Mouse (Mus musculus) limb, embryonic 14.5 days (tissue): ENCODE measurements around the gene Prkrip1. TPM values are rescaled to one million over a fixed set of nuclear protein-coding genes. Genes with fewer than 3 reads are reported as not detected.
A peak's percentile ranks its signal among the peaks of the same experiment; 100 is the strongest.

Experiments used
- ATAC-seq: fragments of 200-750 bp; cut with Nextera tagmentation; 2 replicates; pipeline ENCODE4 v1.8.0; 2017; ENCODE audit warnings: low read depth, moderate number of reproducible peaks, moderate TSS enrichment; ENCODE audit not compliant: low FRiP score
- DNase-seq: peaks from one replicate; pipeline ENCODE4 v3.0.0-alpha.2; 2015; ENCODE audit warnings: low spot score
- H3K27ac ChIP-seq: fragments of 300-500 bp; sonication (generic); replicated peaks from 2 replicates; pipeline ENCODE4 v1.5.1; 2014; ENCODE audit warnings: low read depth, mild to moderate bottlenecking, low read length, moderate library complexity, mixed read lengths
- H3K27me3 ChIP-seq: fragments of 300-500 bp; sonication (generic); 2 replicates; pipeline ENCODE4 v1.6.1; 2014; ENCODE audit warnings: low read length, mixed read lengths; ENCODE audit not compliant: control insufficient read depth, insufficient read depth
- H3K36me3 ChIP-seq: fragments of 300-500 bp; sonication (generic); 2 replicates; pipeline ENCODE4 v1.6.1; 2014; ENCODE audit warnings: mild to moderate bottlenecking, low read length, moderate library complexity, mixed read lengths; ENCODE audit not compliant: control insufficient read depth, insufficient read depth
- H3K4me1 ChIP-seq: fragments of 300-500 bp; sonication (generic); 2 replicates; pipeline ENCODE4 v1.6.1; 2014; ENCODE audit warnings: antibody characterized with exemption, low read length, mixed read lengths; ENCODE audit not compliant: control insufficient read depth, insufficient read depth
- H3K4me2 ChIP-seq: fragments of 300-500 bp; sonication (generic); replicated peaks from 2 replicates; pipeline ENCODE4 v1.6.1; 2014; ENCODE audit warnings: low read depth, mild to moderate bottlenecking, low read length, moderate library complexity; ENCODE audit not compliant: severe bottlenecking
- H3K4me3 ChIP-seq: fragments of 300-500 bp; sonication (generic); replicated peaks from 2 replicates; pipeline ENCODE4 v1.5.1; 2014; ENCODE audit warnings: low read length
- H3K9ac ChIP-seq: fragments of 300-500 bp; sonication (generic); 2 replicates; pipeline ENCODE4 v1.6.1; 2014; ENCODE audit warnings: mild to moderate bottlenecking, low read depth, low read length, moderate library complexity; ENCODE audit not compliant: severe bottlenecking
- H3K9me3 ChIP-seq: fragments of 300-500 bp; sonication (generic); 2 replicates; pipeline ENCODE4 v1.6.1; 2016; ENCODE audit warnings: low read length; ENCODE audit not compliant: control insufficient read depth
- POLR2A ChIP-seq: fragments of 200-500 bp; IDR thresholded peaks from 2 replicates; pipeline ENCODE4 v1.8.0; 2012; ENCODE audit warnings: inconsistent platforms, mild to moderate bottlenecking, moderate library complexity, borderline replicate concordance; ENCODE audit not compliant: insufficient read depth, insufficient read length; ENCODE audit errors: extremely low read depth
- WGBS: fragments of 180-500 bp; shearing (Covaris S2); extraction: QIAGEN DNeasy Blood & Tissue Kit; methylation state at CpG from one replicate; pipeline ENCODE4 v1.1.7; 2014; 5-methylcytosine and 5-hydroxymethylcytosine counted together
- polyA plus RNA-seq, 2 experiments: library from polyadenylated mRNA; depleted of rRNA in 1 of 2; stranded (reverse) in 1 of 2; unstranded in 1 of 2; fragments of >200 nt; fragmentation: Nextera tagmentation in 1 of 2; extraction: Ambion mirVana in 1 of 2; gene quantifications; 2 replicates each; pipeline versions ENCODE4 v1.2.1 to v1.2.3; 2012 to 2014

Gene Prkrip1
- polyA plus RNA-seq, 2 experiments = 32.4 to 52.3 TPM

GRCm38 (mm10) chr5:136236611-136237010 is 37.8 kb upstream of the Prkrip1 start:
- TF ChIP-seq POLR2A = no peak
- 77% methylated on average over 5 of the region's 5 CpGs for WGBS
- DNase-seq = no peak

GRCm38 (mm10) chr5:136230348-136231035 is 31.7 kb upstream of the Prkrip1 start:
- Histone ChIP-seq H3K4me2 (no peak overlapping the region), H3K27ac (no peak overlapping the region), H3K36me3 (peaks cover 3% of the 10 kb centered on the region; the same call in 1 of the 2 replicates), H3K9ac (no peak overlapping the region), H3K4me3 (no peak overlapping the region), H3K4me1 (no peaks in the 10 kb centered on the region), H3K27me3 (no peaks in the 10 kb centered on the region), H3K9me3 (no peaks in the 10 kb centered on the region)
- ATAC-seq (peak; percentile 72), DNase-seq (peak; percentile 63)
- no peak for TF ChIP-seq POLR2A
- WGBS = 57% methylated on average over 4 of the region's 4 CpGs

More at GRCm38 (mm10) chr5:136236611-136237010, 37.8 kb upstream of the Prkrip1 start:
- no peak for ATAC-seq
- H3K27ac ChIP-seq = no peak overlapping the region
- H3K4me3 ChIP-seq = no peak overlapping the region
- no peaks in the 10 kb centered on the region for H3K27me3 ChIP-seq
- H3K4me1 ChIP-seq = peaks cover 6% of the 10 kb centered on the region
- H3K36me3 ChIP-seq = no peaks in the 10 kb centered on the region; the same call in 1 of the 2 replicates
- H3K4me2 ChIP-seq = no peak overlapping the region
- H3K9me3 ChIP-seq = no peaks in the 10 kb centered on the region
- no peak overlapping the region for H3K9ac ChIP-seq

- no peak overlapping the region for H3K9ac ChIP-seq
- H3K4me2 ChIP-seq = no peak overlapping the region
- H3K4me3 ChIP-seq = no peak overlapping the region
- no peaks in the 10 kb centered on the region for H3K9me3 ChIP-seq
- H3K27me3 ChIP-seq = no peaks in the 10 kb centered on the region
- H3K27ac ChIP-seq = no peak overlapping the region
- no peak for TF ChIP-seq POLR2A
- DNase-seq = no peak
- ATAC-seq = no peak
- 70% methylated on average over 7 of the region's 7 CpGs for WGBS
- peaks cover 22% of the 10 kb centered on the region for H3K36me3 ChIP-seq
- H3K4me1 ChIP-seq = no peaks in the 10 kb centered on the region
These were observed 27.6 kb upstream of the Prkrip1 start for GRCm38 (mm10) chr5:136226246-136226876.

GRCm38 (mm10) chr5:136218585-136218984 is 19.8 kb upstream of the Prkrip1 start:
- DNase-seq = no peak
- Histone ChIP-seq H3K27ac (no peak overlapping the region), H3K4me1 (no peaks in the 10 kb centered on the region), H3K9ac (no peak overlapping the region), H3K9me3 (no peaks in the 10 kb centered on the region), H3K36me3 (peaks cover 8% of the 10 kb centered on the region), H3K27me3 (no peaks in the 10 kb centered on the region), H3K4me3 (no peak overlapping the region), H3K4me2 (no peak overlapping the region)
- ATAC-seq = no peak
- TF ChIP-seq POLR2A = no peak
- WGBS = 86% methylated on average over 12 of the region's 12 CpGs

- no peak for TF ChIP-seq POLR2A
- Histone ChIP-seq H3K36me3 (peaks cover 7% of the 10 kb centered on the region; the same call in 1 of the 2 replicates), H3K4me2 (no peak overlapping the region), H3K27ac (no peak overlapping the region), H3K4me1 (no peaks in the 10 kb centered on the region), H3K4me3 (no peak overlapping the region), H3K27me3 (no peaks in the 10 kb centered on the region), H3K9me3 (no peaks in the 10 kb centered on the region), H3K9ac (no peak overlapping the region)
- DNase-seq = no peak
- 72% methylated on average over 4 of the region's 4 CpGs for WGBS
- ATAC-seq = no peak
These were observed 19.2 kb upstream of the Prkrip1 start for GRCm38 (mm10) chr5:136217932-136218381.
